Mouse (Mus musculus): ENCODE data around the gene Bahcc1.

- TF ChIP-seq MAFK (IDR thresholded peaks at IDR 0.05; ENCODE audit: insufficient read depth, low read depth, low read length) (no peak), ZNF384 (IDR thresholded peaks at IDR 0.05; ENCODE audit: low read depth, low read length) (no peak), CHD2 (IDR thresholded peaks at IDR 0.05; ENCODE audit: low read depth, low read length) (no peak)
Observed at GRCm38 (mm10) chr11:120313906-120314685, 81.3 kb downstream of the Bahcc1 start.

Measured in ES-E14 (cell line).